In the genomic region with DNA sequence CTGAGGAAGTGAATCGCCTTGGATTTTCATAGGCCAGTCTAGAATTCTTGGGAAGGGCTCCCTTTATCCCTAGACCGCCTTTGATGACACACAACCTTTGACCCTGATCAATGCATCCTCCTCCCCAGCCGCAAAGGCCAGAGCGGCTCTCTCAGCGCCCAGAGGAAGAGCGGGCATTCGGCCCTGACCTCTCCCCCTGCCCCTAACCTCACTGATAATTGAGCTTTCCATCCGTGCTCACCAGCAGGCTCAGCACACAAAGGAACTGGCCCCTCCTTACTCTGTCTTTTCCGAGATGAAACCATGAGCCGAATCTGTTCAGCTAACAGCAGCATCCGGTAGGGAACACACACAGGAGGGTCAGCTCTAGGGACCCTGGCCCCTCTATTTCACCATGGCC, we compare ENCODE assay signal across 11 mouse cellular contexts.
DNase-seq lines count a peak whose midpoint lies in the region; ATAC-seq lines count a peak whose summit lies in the region.
"Had no signal": no experiment of that assay in that cellular context is flagged by ENCODE, and none has a peak within 500 bp of the region (broad histone marks: within the 10 kb centered on the region; RNA-seq: fewer than 3 reads in every experiment).

No protein-coding gene starts in this region.

- H3K27me3 ChIP-seq in kidney, embryonic 16.5 days (ENCODE audit: insufficient read depth, low read length): no peaks in the 10 kb centered on the region
- no peaks in the 10 kb centered on the region for H3K27me3 ChIP-seq in kidney, embryonic 14.5 days (ENCODE audit: control insufficient read depth, insufficient read depth, low read length)
- H3K27me3 ChIP-seq in embryonic facial prominence, embryonic 11.5 days (ENCODE audit: control insufficient read depth, insufficient read depth, low read length): no peaks in the 10 kb centered on the region
- H3K27me3 ChIP-seq in liver, embryonic 13.5 days: no peaks in the 10 kb centered on the region
- H3K27me3 ChIP-seq: heart, embryonic 13.5 days had no signal

- H3K4me3 ChIP-seq in kidney, embryonic 16.5 days (ENCODE audit: low read length): no peak overlapping the region
- H3K4me3 ChIP-seq in kidney, embryonic 14.5 days (ENCODE audit: low read length): no peak overlapping the region
- H3K4me3 ChIP-seq in embryonic facial prominence, embryonic 11.5 days (ENCODE audit: low read depth, low read length): no peak overlapping the region
- no peak overlapping the region for H3K4me3 ChIP-seq in liver, embryonic 13.5 days (replicated peaks)
- H3K4me3 ChIP-seq: heart, embryonic 13.5 days had no signal

- H3K9ac ChIP-seq in kidney, embryonic 16.5 days (replicated peaks; ENCODE audit: low read length): no peak overlapping the region
- no peak overlapping the region for H3K9ac ChIP-seq in kidney, embryonic 14.5 days (ENCODE audit: low read depth, low read length)
- no peak overlapping the region; the same call in 1 of the 2 replicates for H3K9ac ChIP-seq in embryonic facial prominence, embryonic 11.5 days (replicated peaks; ENCODE audit: low read length)
- H3K9ac ChIP-seq in liver, embryonic 13.5 days: no peak overlapping the region
- H3K9ac ChIP-seq: heart, embryonic 13.5 days had no signal

- peak; percentile 30 for DNase-seq in embryonic facial prominence, embryonic 11.5 days (ENCODE audit: low spot score)
- no peak for DNase-seq in liver, embryonic 13.5 days
- DNase-seq in retina, embryonic 14.5 days (ENCODE audit: low spot score): peak; percentile 66
- DNase-seq in adrenal gland, adult 2 months: no peak
- DNase-seq in right cerebral cortex, adult 2 months (ENCODE audit: low spot score in 2 of 2): no peak
- DNase-seq in ovary, postnatal 14 days (ENCODE audit: low spot score): no peak
- DNase-seq: cerebellum, adult 9-10 months had no signal

- H3K4me1 ChIP-seq in kidney, embryonic 16.5 days (ENCODE audit: insufficient read depth, low read length): no peaks in the 10 kb centered on the region
- H3K4me1 ChIP-seq in kidney, embryonic 14.5 days (ENCODE audit: control insufficient read depth, insufficient read depth, low read length): no peaks in the 10 kb centered on the region
- H3K4me1 ChIP-seq in embryonic facial prominence, embryonic 11.5 days (ENCODE audit: control insufficient read depth, insufficient read depth, low read length): no peaks in the 10 kb centered on the region
- peaks cover 4% of the 10 kb centered on the region; the same call in 1 of the 2 replicates for H3K4me1 ChIP-seq in liver, embryonic 13.5 days (replicated peaks)

- H3K9me3 ChIP-seq in kidney, embryonic 16.5 days (ENCODE audit: low read length): no peaks in the 10 kb centered on the region
- H3K9me3 ChIP-seq in kidney, embryonic 14.5 days (ENCODE audit: control insufficient read depth, low read length): no peaks in the 10 kb centered on the region
- H3K9me3 ChIP-seq in embryonic facial prominence, embryonic 11.5 days (replicated peaks; ENCODE audit: control insufficient read depth, low read length): no peaks in the 10 kb centered on the region
- no peaks in the 10 kb centered on the region for H3K9me3 ChIP-seq in liver, embryonic 13.5 days (replicated peaks)
- H3K9me3 ChIP-seq: heart, embryonic 13.5 days had no signal

- no peaks in the 10 kb centered on the region for H3K36me3 ChIP-seq in kidney, embryonic 16.5 days (ENCODE audit: insufficient read depth, low read length)
- H3K36me3 ChIP-seq in kidney, embryonic 14.5 days (ENCODE audit: control insufficient read depth, insufficient read depth, low read length): no peaks in the 10 kb centered on the region
- no peaks in the 10 kb centered on the region for H3K36me3 ChIP-seq in embryonic facial prominence, embryonic 11.5 days (replicated peaks; ENCODE audit: control insufficient read depth, insufficient read depth, low read depth, low read length)
- H3K36me3 ChIP-seq in liver, embryonic 13.5 days: no peaks in the 10 kb centered on the region
- H3K36me3 ChIP-seq: heart, embryonic 13.5 days had no signal

- 17% methylated on average over 11 of the region's 11 CpGs for WGBS in kidney, embryonic 16.5 days
- 12% methylated on average over 11 of the region's 11 CpGs for WGBS in kidney, embryonic 14.5 days
- 5% methylated on average over 11 of the region's 11 CpGs for WGBS in embryonic facial prominence, embryonic 11.5 days
- WGBS in liver, embryonic 13.5 days (ENCODE audit: insufficient replicate concordance): 52% methylated on average over 11 of the region's 11 CpGs

- no peak overlapping the region for H3K27ac ChIP-seq in kidney, embryonic 16.5 days (ENCODE audit: low read length)
- H3K27ac ChIP-seq in kidney, embryonic 14.5 days (ENCODE audit: low read depth, low read length): no peak overlapping the region
- H3K27ac ChIP-seq in embryonic facial prominence, embryonic 11.5 days (replicated peaks; ENCODE audit: low read depth, low read length): no peak overlapping the region
- no peak overlapping the region for H3K27ac ChIP-seq in liver, embryonic 13.5 days
- H3K27ac ChIP-seq: heart, embryonic 13.5 days had no signal

- peak; percentile 23; the same call in 1 of the 2 replicates for ATAC-seq in kidney, embryonic 16.5 days (ENCODE audit: low FRiP score, low TSS enrichment)
- no peak; the same call in 1 of the 2 replicates for ATAC-seq in kidney, embryonic 14.5 days (ENCODE audit: low FRiP score, low TSS enrichment)
- peak; percentile 79 for ATAC-seq in embryonic facial prominence, embryonic 11.5 days (replicated peaks; ENCODE audit: insufficient number of reproducible peaks, low FRiP score, low TSS enrichment, low read depth)
- peak; percentile 72 for ATAC-seq in liver, embryonic 13.5 days (ENCODE audit: low read depth)
- ATAC-seq: intestine, postnatal 0 days had no signal

- H3K4me2 ChIP-seq in kidney, embryonic 16.5 days (replicated peaks; ENCODE audit: low read depth, low read length): no peak overlapping the region
- no peak overlapping the region for H3K4me2 ChIP-seq in kidney, embryonic 14.5 days (replicated peaks; ENCODE audit: low read depth, low read length)
- H3K4me2 ChIP-seq in embryonic facial prominence, embryonic 11.5 days (ENCODE audit: low read depth, low read length): no peak overlapping the region
- no peak overlapping the region for H3K4me2 ChIP-seq in liver, embryonic 13.5 days

Comparison
In these comparisons a context has a peak if more than half of its experiments do, and no peak if none do; other contexts are left out.
1. DNase-seq: peak in embryonic facial prominence, embryonic 11.5 days (single experiment) and retina, embryonic 14.5 days (single experiment); none in liver, embryonic 13.5 days (single experiment), adrenal gland, adult 2 months (single experiment), right cerebral cortex, adult 2 months (0 of 2) and ovary, postnatal 14 days (single experiment).